Mouse (Mus musculus): ENCODE results near the gene Add3. TPM values are rescaled to one million over a fixed set of nuclear protein-coding genes. Genes with fewer than 3 reads are reported as not detected.

The Add3 gene
- total RNA-seq, 4 experiments from 2014 or later: 121 to 162 (median 144) TPM

DNA sequence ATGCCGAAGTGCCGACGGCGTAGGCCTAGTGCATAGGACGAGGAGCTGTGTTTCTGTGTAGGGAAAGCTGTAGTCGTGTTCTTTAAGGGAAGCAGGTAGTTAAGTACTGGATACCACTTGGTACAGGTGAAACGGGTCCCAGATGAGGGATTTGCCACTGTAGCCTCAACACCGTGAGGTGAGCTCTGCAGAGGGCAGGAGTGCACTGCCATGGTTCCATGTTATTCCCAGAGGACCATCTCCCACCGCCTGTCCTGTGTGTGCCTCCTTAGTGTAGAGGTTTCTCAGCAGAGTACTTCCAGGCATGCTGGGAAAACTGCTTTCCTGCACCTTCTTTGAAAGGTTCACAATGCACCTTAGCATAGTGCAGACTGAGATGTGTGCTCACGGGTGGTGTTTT lies 26.1 kb downstream of the Add3 start:
- no peak for DNase-seq (ENCODE audit: low spot score in 2 of 2)

- DNase-seq (ENCODE audit: low spot score in 2 of 2): no peak
Measured at GRCm38 (mm10) chr19:53168576-53168975, 28.3 kb downstream of the Add3 start.

DNA sequence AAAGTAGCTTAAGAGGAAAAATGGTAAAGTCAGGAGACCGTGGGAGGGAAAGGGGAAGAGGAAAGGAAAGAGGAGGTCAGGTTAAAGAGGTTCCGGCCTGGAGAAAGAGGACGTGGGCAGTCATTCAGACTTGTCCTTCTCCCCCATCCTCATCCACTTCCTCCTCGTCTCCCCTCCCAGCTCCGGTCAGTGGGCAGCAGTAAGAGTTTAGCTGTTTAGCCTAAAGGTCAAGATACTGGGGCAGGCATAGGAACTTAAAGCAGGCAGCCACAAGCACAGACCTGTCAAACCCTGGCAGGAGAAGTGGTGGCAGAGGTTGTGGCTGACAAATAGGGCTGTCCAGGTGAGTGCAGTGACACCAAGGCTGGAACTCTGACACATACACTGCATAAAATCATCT lies 30.4 kb downstream of the Add3 start:
- no peak for DNase-seq (ENCODE audit: low spot score in 2 of 2)

DNA sequence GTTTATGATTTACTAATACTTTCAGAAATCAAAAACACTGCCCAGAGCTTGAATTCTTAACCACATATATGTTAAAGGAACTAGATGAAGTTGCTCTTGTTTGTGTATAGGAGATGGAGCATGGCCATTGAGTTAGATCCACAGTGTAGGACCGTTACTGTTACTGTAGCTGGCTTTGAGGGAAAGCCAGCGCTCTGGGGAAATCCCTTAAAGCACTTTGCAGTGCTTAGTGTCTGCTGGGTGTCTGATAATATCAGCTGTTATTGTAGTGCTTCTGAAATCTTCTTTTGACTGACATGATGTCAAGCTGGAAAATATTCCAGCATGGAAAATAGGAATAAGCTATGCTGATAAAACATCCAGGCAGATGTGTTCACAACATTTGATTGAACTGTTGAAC lies 33.8 kb downstream of the Add3 start:
- no peak for DNase-seq (ENCODE audit: low spot score in 2 of 2)

DNA sequence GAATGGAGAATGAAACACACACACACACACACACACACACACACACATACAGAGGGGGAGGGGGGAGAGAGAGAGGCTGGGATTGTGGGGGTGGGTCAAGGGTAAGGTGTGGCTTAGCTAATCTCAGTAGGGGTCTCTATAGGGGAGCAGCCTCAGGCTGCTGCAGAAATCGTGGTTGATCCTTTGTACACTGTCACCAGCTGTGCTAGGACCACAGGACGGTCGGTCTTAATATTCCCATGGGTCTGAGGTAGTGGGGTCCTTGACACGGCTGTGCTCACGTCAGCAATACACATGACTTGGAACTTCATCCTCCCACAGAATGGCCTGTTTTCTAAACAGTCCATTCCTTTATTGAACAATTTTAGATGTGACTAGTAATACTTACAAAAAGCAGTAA lies 35.3 kb downstream of the Add3 start:
- no peak for DNase-seq (ENCODE audit: low spot score in 2 of 2)

DNA sequence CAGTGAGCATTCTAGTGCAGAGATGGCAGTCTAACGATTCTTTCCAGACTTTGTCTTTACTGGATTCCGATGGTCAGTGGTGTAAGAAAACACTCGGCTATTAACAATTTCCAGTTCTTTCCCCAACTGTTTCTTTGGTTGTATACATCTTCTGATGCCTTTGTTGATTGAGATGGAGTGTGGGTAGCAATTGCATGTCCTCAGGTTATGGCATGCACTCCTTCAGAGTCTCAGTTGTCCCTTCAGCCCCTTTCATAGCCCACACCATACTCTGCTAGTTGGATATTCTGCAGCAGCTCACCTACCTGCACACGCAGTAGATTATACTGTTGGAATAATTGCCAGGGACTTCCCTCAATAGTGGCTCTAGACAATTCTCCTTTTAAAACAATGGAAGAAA lies 36.3 kb downstream of the Add3 start:
- no peak for DNase-seq (ENCODE audit: low spot score in 2 of 2)

DNA sequence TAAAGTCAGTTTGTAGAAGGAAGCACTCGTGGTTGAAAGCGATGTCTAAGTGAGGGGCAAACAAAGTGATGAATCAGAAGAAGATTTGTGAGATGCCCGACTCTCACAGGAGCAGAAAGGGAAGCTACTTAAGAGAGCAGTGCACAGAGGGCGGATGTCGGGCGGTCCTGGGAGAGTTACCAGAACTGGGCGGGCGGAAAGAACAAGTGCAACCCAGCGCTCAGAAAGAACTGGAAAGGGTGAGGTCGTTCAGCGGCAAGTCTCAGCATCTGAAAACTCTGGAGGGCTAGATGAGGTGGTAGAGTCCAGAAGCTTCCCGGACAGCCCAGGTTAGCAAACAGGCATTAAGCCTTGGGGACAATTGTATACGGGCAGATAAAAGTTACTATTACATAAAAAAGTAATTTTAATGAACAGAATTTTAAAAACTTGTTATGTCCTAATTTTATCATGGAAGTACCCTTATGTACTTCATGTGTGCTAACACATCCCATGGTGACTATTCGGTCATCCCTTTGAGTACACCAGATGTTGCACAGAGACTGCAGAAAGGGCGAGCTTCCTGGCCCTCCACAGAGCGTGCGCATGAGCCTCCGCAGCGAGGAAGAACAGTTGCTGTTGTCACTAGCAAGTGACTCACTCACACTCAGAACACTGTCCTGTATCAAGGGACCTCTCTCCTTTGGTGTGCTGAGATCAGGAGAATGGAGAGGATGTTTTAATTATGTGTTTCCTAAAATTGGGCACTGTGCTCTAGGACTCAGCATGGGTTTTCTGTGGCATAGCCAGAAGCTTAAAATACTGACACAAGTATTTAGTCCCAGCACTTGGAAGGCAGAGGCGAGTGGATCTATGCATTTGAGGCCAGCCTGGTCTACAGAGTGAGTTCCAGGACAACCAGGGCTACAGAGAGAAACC lies 38.6 kb downstream of the Add3 start:
- no peak for DNase-seq (ENCODE audit: low spot score in 2 of 2)

DNA sequence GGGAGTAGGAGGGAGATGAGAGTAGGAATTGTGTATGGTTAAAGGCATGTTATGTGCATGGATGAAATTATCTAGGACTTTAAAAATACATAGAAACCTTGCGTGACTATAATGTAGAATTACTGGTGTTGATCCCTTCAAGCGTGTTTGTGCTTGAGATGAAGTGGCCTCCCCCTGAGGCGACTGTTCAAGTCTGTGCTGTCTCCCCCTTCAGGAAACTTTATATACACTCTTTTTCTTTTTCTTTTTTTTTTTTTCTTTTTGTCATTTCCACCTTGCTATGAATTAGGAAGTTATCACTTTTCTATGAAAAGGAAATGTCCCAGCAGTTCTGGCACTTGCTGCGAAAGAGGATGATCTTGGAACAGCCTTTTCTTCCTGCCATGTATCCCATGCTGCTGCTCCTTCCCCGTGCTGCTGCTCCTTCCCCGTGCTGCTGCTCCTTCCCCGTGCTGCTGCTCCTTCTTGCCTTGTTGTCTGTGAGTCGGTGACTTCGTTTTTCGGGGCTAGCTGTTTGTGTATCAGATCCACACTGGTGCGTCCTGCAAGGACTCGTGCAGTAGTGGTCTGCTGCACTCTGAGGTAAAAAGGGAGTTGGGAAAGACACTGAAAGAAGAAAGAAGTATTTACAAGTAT lies 40.0 kb downstream of the Add3 start:
- DNase-seq (ENCODE audit: low spot score in 2 of 2): no peak

GRCm38 (mm10) chr19:53181003-53181861 lies 41.0 kb downstream of the Add3 start:
- DNase-seq (ENCODE audit: low spot score in 2 of 2): no peak

- no peak for DNase-seq (ENCODE audit: low spot score in 2 of 2)
Measured at GRCm38 (mm10) chr19:53183620-53184019, 43.4 kb downstream of the Add3 start.

DNA sequence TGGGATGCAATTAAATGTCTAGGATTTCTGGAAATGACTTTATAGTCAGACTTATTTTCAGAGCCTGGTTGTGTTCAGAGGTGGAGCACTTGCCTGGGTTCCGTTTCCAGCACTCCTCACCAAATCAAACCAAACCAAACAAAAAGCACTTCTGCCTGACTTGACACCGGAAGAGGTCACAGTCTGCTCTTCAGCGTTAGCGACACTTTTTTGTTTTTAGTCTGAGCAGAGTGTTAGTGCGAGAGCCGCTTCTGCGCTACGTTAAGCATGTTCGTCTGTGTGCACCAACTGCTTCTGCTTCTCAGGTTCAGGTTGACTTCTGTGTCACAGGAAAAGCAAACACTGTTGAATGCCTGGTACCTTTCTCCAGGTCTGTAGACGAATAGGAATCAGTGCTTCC lies 44.0 kb downstream of the Add3 start:
- DNase-seq (ENCODE audit: low spot score in 2 of 2): no peak

GRCm38 (mm10) chr19:53184911-53185310 lies 44.7 kb downstream of the Add3 start:
- no peak for DNase-seq (ENCODE audit: low spot score in 2 of 2)

- no peak for DNase-seq (ENCODE audit: low spot score in 2 of 2)
Measured at GRCm38 (mm10) chr19:53185486-53186134, 45.4 kb downstream of the Add3 start.

DNA sequence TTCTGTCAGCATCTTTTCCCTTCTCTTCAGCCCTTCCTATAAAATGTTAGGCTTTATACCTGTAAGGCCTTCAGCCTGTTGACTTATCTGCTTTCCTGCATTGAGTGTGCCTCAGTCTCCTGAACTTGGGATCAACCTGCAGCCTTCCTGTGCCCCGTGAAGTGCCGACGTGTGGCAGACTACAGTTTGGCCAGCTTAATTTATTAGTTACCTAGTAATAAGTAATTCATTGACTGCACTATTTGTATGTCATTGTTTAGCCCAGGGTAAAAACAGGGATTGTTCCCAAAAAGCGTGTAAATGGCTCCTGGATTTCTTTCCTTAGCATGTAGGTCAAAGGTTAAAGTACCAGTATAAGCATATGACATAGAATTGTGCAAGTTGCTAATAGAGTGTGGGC lies 46.2 kb downstream of the Add3 start:
- no peak for DNase-seq (ENCODE audit: low spot score in 2 of 2)

GRCm38 (mm10) chr19:53187533-53187932 lies 47.3 kb downstream of the Add3 start:
- no peak for DNase-seq (ENCODE audit: low spot score in 2 of 2)

DNA sequence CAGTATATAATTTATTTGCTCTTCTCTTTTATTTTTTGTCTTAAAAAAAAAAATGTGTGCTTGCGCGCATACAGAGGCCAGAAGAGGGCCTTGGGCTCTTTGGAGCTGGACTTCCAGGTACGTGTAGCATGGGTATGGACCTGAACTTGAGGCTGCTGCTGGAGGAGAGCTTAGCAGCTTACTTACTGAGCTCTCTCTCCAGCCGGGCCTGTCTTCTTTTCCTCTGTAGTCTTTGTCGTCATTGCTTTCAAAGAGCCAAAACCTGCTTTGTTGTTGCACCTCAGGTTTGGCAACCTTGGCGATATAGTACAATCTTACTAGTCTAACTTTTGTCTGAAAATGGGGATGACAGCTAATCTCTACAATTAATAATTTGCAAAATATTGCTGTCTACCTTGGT lies 47.9 kb downstream of the Add3 start:
- DNase-seq (ENCODE audit: low spot score in 2 of 2): no peak

GRCm38 (mm10) chr19:53188724-53189220 lies 48.5 kb downstream of the Add3 start:
- no peak for DNase-seq (ENCODE audit: low spot score in 2 of 2)

- no peak for DNase-seq (ENCODE audit: low spot score in 2 of 2)
Measured at GRCm38 (mm10) chr19:53189736-53190135, 49.5 kb downstream of the Add3 start.

GRCm38 (mm10) chr19:53190232-53190631 lies 50.0 kb downstream of the Add3 start:
- no peak for DNase-seq (ENCODE audit: low spot score in 2 of 2)

DNA sequence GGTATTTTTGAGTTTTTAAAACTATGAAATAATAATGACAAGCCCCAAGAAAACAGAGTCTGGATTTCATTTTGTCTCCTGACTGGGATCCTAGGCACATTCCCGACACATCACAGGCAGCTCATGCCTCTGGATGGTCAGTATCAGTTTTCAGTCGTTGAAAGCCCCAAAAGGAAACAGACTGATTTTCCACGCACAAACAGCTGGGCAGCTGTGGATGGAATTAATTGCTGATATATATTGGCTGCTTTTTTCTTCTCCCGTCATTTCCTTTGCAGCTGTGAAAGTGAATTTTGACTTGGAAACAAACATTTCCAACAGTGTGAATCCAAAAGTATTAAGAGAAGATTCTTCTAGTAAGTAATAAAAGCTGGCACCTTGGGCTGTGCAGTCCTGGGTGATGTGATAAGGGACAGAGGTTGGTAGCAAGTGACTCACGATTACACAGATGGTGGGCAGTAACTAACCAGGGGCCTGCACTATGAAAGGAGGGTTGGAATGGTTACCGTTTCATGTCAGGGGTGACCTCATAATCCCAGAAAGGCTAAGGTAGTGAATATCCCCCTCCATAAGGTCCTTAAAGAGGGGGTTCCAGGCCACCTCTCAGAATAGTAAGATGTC lies 51.7 kb downstream of the Add3 start:
- DNase-seq (ENCODE audit: low spot score in 2 of 2): no peak

- DNase-seq (ENCODE audit: low spot score in 2 of 2): no peak
Measured at GRCm38 (mm10) chr19:53193190-53193589, 52.9 kb downstream of the Add3 start.
